Mouse (Mus musculus) intestine, embryonic 14.5 days (tissue): ENCODE measurements around the gene Olfr433. TPM values are rescaled to one million over a fixed set of nuclear protein-coding genes. Genes with fewer than 3 reads are reported as not detected.
"Not testable (repeated sequence)": the region's sequence is repeated elsewhere in the genome, so short reads cannot be mapped to it uniquely, and the experiment has no call there.

Source experiments
- ATAC-seq: fragments of 200-750 bp; cut with Nextera tagmentation; replicated peaks from 2 replicates; pipeline ENCODE4 v1.8.0; 2017; ENCODE audit warnings: low read depth, moderate number of reproducible peaks, moderate TSS enrichment, moderate library complexity; ENCODE audit not compliant: low FRiP score, low TSS enrichment
- DNase-seq: peaks from one replicate; pipeline ENCODE4 v3.0.0-alpha.2; 2018; ENCODE audit warnings: low spot score
- H3K27ac ChIP-seq: fragments of 300-500 bp; sonication (generic); 2 replicates; pipeline ENCODE4 v1.5.1; 2014; ENCODE audit warnings: low read depth, mild to moderate bottlenecking, control low read depth
- H3K27me3 ChIP-seq: fragments of 300-500 bp; sonication (generic); replicated peaks from 2 replicates; pipeline ENCODE4 v1.6.1; 2014; ENCODE audit warnings: low read length, control low read depth; ENCODE audit not compliant: control insufficient read depth, insufficient read depth
- H3K36me3 ChIP-seq: fragments of 300-500 bp; sonication (generic); 2 replicates; pipeline ENCODE4 v1.6.1; 2014; ENCODE audit warnings: low read length, control low read depth; ENCODE audit not compliant: control insufficient read depth, insufficient read depth
- H3K4me1 ChIP-seq: fragments of 300-500 bp; sonication (generic); replicated peaks from 2 replicates; pipeline ENCODE4 v1.6.1; 2014; ENCODE audit warnings: low read length, control low read depth, mixed read lengths; ENCODE audit not compliant: control insufficient read depth, insufficient read depth
- H3K4me2 ChIP-seq: fragments of 300-500 bp; sonication (generic); 2 replicates; pipeline ENCODE4 v1.6.1; 2014; ENCODE audit warnings: low read length
- H3K4me3 ChIP-seq: fragments of 300-500 bp; sonication (generic); 2 replicates; pipeline ENCODE4 v1.5.1; 2014; ENCODE audit warnings: low read depth, low read length, control low read depth, mixed read lengths
- H3K9ac ChIP-seq: fragments of 300-500 bp; sonication (generic); 2 replicates; pipeline ENCODE4 v1.6.1; 2014; ENCODE audit warnings: mild to moderate bottlenecking, low read length
- H3K9me3 ChIP-seq: fragments of 300-500 bp; sonication (generic); 2 replicates; pipeline ENCODE4 v1.6.1; 2016; ENCODE audit warnings: low read length, control low read depth; ENCODE audit not compliant: control insufficient read depth
- WGBS: fragments of 180-500 bp; shearing (Covaris S2); extraction: QIAGEN DNeasy Blood & Tissue Kit; methylation state at CpG from one replicate; pipeline ENCODE4 v1.1.7; 2014; 5-methylcytosine and 5-hydroxymethylcytosine counted together
- polyA plus RNA-seq: library from polyadenylated mRNA; unstranded; fragments of >200 nt; fragmentation: Nextera tagmentation; extraction: Ambion mirVana; gene quantifications from 2 replicates; pipeline ENCODE4 v1.2.1, GENCODE M21; 2014

Olfr433 gene
- polyA plus RNA-seq, 1 experiment from 2014 or later: 0.07 TPM

DNA sequence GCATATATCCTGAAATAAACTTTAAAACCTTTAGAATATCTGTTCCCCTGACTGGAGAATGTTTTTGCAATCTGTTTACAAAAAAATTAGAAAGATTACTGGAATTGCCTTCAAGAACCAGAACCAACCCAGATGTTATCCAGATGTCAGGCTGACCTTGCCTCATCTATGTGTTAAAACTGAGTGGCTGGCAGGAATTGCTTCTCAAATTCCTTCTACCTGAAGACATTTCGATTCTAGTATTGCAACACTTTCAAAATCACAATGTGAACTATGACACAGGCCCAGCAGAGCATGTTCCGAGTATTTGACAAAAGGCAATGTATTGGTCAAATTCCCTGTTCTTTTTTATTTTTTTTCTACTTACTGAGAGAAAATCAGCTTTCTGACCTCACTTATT, 3.9 kb downstream of the Olfr433 start:
- no peak for DNase-seq
- WGBS: 59% methylated on average over 2 of the region's 2 CpGs
- Histone ChIP-seq H3K27ac (no peak overlapping the region), H3K9ac (no peak overlapping the region), H3K9me3 (no peaks in the 10 kb centered on the region), H3K4me3 (no peak overlapping the region), H3K4me1 (no peaks in the 10 kb centered on the region), H3K27me3 (no peaks in the 10 kb centered on the region), H3K36me3 (no peaks in the 10 kb centered on the region), H3K4me2 (no peak overlapping the region)
- no peak for ATAC-seq

- H3K9me3 ChIP-seq, H3K36me3 ChIP-seq, H3K27ac ChIP-seq, H3K4me3 ChIP-seq, H3K9ac ChIP-seq, H3K4me2 ChIP-seq, ATAC-seq, DNase-seq, H3K27me3 ChIP-seq, H3K4me1 ChIP-seq: not testable (repeated sequence)
- 74% methylated on average over 5 of the region's 6 CpGs for WGBS
These were observed 7.7 kb downstream of the Olfr433 start for GRCm38 (mm10) chr1:174048227-174048626.

DNA sequence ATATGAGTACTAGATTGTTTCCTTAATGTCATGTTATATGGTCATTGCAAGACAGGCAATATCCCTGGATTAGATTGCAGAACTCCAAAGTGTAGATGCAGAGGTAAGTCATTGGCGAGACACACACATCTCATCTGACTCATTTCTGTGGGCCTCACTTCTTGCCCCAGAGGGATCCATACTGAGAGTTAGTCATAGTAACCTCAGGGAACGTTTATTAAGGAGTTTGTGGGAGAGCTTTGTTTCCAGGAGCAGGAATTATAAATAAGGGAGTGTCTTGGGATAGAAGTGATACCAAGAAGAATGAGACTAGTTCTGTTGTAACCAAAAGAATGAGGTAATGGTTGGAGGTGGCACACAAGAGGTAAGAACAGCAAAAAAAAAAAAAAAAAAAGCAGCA, 8.4 kb downstream of the Olfr433 start, which contains the start of gene Olfr432:
Olfr432 (plus strand) TSS at position 313 of the 400 bp plus-strand sequence.
- H3K36me3 ChIP-seq: no peaks in the 10 kb centered on the region
- DNase-seq: no peak
- H3K4me3 ChIP-seq: no peak within 1 kb of the TSS
- no peaks in the 10 kb centered on the region for H3K27me3 ChIP-seq
- ATAC-seq: no peak
- H3K4me1 ChIP-seq: no peaks in the 10 kb centered on the region
- H3K9me3 ChIP-seq: no peaks in the 10 kb centered on the region
- no peak within 1 kb of the TSS for H3K4me2 ChIP-seq
- H3K27ac ChIP-seq: no peak within 1 kb of the TSS
- 76% methylated on average over 2 of the region's 2 CpGs for WGBS
- no peak within 1 kb of the TSS for H3K9ac ChIP-seq

DNA sequence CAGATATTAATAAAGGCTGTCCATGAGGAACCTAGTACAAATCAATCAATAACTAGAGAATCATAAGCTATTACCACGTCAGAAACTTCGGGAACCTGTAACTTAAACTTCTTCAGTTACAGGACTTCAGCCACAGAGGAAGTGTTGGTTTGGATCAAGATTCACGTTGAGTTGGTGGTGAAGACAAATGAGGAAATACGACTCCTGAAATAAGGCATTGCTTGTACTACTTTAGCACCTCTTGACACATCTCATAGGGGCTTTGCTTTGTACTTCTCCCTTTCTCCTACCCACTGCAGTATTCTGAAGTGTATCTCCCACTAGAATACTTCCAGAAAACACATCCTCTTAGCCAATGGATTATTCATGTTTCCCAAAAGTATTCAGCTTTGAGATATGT, 8.9 kb downstream of the Olfr433 start:
- H3K9me3 ChIP-seq, H3K36me3 ChIP-seq, DNase-seq, ATAC-seq, H3K4me3 ChIP-seq, H3K4me1 ChIP-seq, H3K4me2 ChIP-seq, H3K9ac ChIP-seq, H3K27me3 ChIP-seq, H3K27ac ChIP-seq: not testable (repeated sequence)
- 68% methylated on average over 4 of the region's 4 CpGs for WGBS

DNA sequence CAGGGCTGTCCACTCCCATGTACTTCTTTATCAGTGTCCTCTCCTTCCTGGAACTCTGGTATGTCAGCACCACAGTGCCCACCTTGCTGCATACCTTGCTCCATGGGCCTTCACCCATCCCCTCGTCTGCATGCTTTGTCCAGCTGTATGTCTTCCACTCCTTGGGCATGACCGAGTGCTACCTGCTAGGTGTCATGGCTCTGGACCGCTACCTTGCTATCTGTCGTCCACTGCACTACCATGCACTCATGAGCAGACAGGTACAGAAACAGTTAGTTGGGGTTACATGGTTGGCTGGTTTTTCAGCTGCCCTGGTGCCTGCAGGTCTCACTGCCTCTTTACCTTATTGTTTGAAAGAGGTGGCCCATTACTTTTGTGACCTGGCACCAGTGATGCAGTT, 10.0 kb downstream of the Olfr433 start:
- DNase-seq (no peak), ATAC-seq (no peak)
- Histone ChIP-seq H3K9me3 (no peaks in the 10 kb centered on the region), H3K36me3 (no peaks in the 10 kb centered on the region), H3K9ac (no peak overlapping the region), H3K4me2 (no peak overlapping the region), H3K4me3 (no peak overlapping the region), H3K27me3 (no peaks in the 10 kb centered on the region), H3K27ac (no peak overlapping the region), H3K4me1 (no peaks in the 10 kb centered on the region)
- 88% methylated on average over 4 of the region's 4 CpGs for WGBS

GRCm38 (mm10) chr1:174051515-174051914, 11.0 kb downstream of the Olfr433 start:
- Histone ChIP-seq H3K9me3 (no peaks in the 10 kb centered on the region), H3K4me2 (no peak overlapping the region), H3K27ac (no peak overlapping the region), H3K4me3 (no peak overlapping the region), H3K4me1 (no peaks in the 10 kb centered on the region), H3K27me3 (no peaks in the 10 kb centered on the region), H3K9ac (no peak overlapping the region), H3K36me3 (no peaks in the 10 kb centered on the region)
- DNase-seq (no peak), ATAC-seq (no peak)
- 82% methylated on average over 4 of the region's 4 CpGs for WGBS

GRCm38 (mm10) chr1:174051931-174052536, 11.5 kb downstream of the Olfr433 start:
- DNase-seq (no peak), ATAC-seq (no peak)
- H3K27ac ChIP-seq: no peak overlapping the region
- H3K9me3 ChIP-seq: no peaks in the 10 kb centered on the region
- H3K4me3 ChIP-seq: no peak overlapping the region
- H3K4me2 ChIP-seq: no peak overlapping the region
- H3K27me3 ChIP-seq: no peaks in the 10 kb centered on the region
- H3K9ac ChIP-seq: no peak overlapping the region
- WGBS: 90% methylated on average over 5 of the region's 5 CpGs
- H3K36me3 ChIP-seq: no peaks in the 10 kb centered on the region
- H3K4me1 ChIP-seq: no peaks in the 10 kb centered on the region

- Histone ChIP-seq H3K9ac (no peak overlapping the region), H3K36me3 (no peaks in the 10 kb centered on the region), H3K4me3 (no peak overlapping the region), H3K27ac (no peak overlapping the region), H3K27me3 (no peaks in the 10 kb centered on the region), H3K4me2 (no peak overlapping the region), H3K9me3 (no peaks in the 10 kb centered on the region), H3K4me1 (no peaks in the 10 kb centered on the region)
- 78% methylated on average over 3 of the region's 3 CpGs for WGBS
- ATAC-seq: no peak
- no peak for DNase-seq
These were observed 12.5 kb downstream of the Olfr433 start for GRCm38 (mm10) chr1:174052981-174053380.

DNA sequence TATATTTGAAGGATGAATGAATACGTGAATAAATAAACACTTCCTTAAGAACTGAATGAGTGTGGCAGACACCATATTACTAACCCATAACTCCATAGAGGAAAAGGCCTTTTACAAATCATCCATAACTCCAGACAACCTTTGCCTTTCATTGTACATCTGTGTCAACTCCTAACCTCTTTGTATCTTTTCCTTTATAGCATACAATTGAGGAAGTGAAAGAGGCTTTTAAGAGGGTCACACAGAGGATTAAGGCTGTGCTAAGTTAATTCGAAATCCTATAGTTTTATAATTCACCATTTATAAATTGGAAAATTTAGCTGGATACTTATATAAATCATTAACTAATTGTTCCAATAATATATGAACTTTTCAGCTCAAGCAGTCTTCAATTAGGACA, 14.7 kb downstream of the Olfr433 start:
- Histone ChIP-seq H3K27me3 (no peaks in the 10 kb centered on the region), H3K9ac (no peak overlapping the region), H3K9me3 (no peaks in the 10 kb centered on the region), H3K27ac (no peak overlapping the region), H3K4me2 (no peak overlapping the region), H3K4me3 (no peak overlapping the region), H3K4me1 (no peaks in the 10 kb centered on the region), H3K36me3 (no peaks in the 10 kb centered on the region)
- DNase-seq: no peak
- no peak for ATAC-seq
- WGBS: 86% methylated on average over 2 of the region's 2 CpGs
